Mouse (Mus musculus): ENCODE results near the gene Gnat2. TPM values are rescaled to one million over a fixed set of nuclear protein-coding genes. Genes with fewer than 3 reads are reported as not detected.

Gnat2 gene
- polyA plus RNA-seq, 1 experiment, result 0.27 TPM

- H3K4me1 ChIP-seq (replicated peaks; ENCODE audit: control insufficient read depth, insufficient read depth, low read length), result no peaks in the 10 kb centered on the region
- no peak overlapping the region for H3K27ac ChIP-seq (ENCODE audit: control insufficient read depth, insufficient read depth, low read length)
- no peak for TF ChIP-seq CTCF (IDR thresholded peaks at IDR 0.05; ENCODE audit: borderline replicate concordance, control insufficient read depth, extremely low read depth, insufficient read depth, low read length, poor library complexity)
- TF ChIP-seq POLR2A (IDR thresholded peaks at IDR 0.05; ENCODE audit: control insufficient read depth, extremely low read depth, insufficient read depth, low read length, poor library complexity), result no peak
- no peak for DNase-seq
- H3K36me3 ChIP-seq (ENCODE audit: control insufficient read depth, insufficient read depth, low read length), result peaks cover 7% of the 10 kb centered on the region; the same call in 1 of the 2 replicates
- 94% methylated on average over 6 of the region's 6 CpGs for WGBS
- no peaks in the 10 kb centered on the region for H3K27me3 ChIP-seq (ENCODE audit: control insufficient read depth, insufficient read depth, low read length)
- no peak overlapping the region for H3K4me3 ChIP-seq (ENCODE audit: control insufficient read depth, insufficient read depth, low read length)
These were observed 9.5 kb downstream of the Gnat2 start for GRCm38 (mm10) chr3:108102075-108102474.

- no peak for DNase-seq
- Histone ChIP-seq H3K4me3 (ENCODE audit: control insufficient read depth, insufficient read depth, low read length) (no peak overlapping the region), H3K27me3 (ENCODE audit: control insufficient read depth, insufficient read depth, low read length) (no peaks in the 10 kb centered on the region), H3K27ac (ENCODE audit: control insufficient read depth, insufficient read depth, low read length) (no peak overlapping the region), H3K4me1 (replicated peaks; ENCODE audit: control insufficient read depth, insufficient read depth, low read length) (no peaks in the 10 kb centered on the region), H3K36me3 (ENCODE audit: control insufficient read depth, insufficient read depth, low read length) (peaks cover 34% of the 10 kb centered on the region)
- no peak for TF ChIP-seq CTCF (IDR thresholded peaks at IDR 0.05; ENCODE audit: borderline replicate concordance, control insufficient read depth, extremely low read depth, insufficient read depth, low read length, poor library complexity)
- TF ChIP-seq POLR2A (IDR thresholded peaks at IDR 0.05; ENCODE audit: control insufficient read depth, extremely low read depth, insufficient read depth, low read length, poor library complexity), result no peak
- WGBS, result 99% methylated on average over 3 of the region's 3 CpGs
These were observed 12.7 kb downstream of the Gnat2 start for GRCm38 (mm10) chr3:108105281-108105680.

- no peaks in the 10 kb centered on the region for H3K4me1 ChIP-seq (replicated peaks; ENCODE audit: control insufficient read depth, insufficient read depth, low read length)
- H3K27me3 ChIP-seq (ENCODE audit: control insufficient read depth, insufficient read depth, low read length), result no peaks in the 10 kb centered on the region
- H3K4me3 ChIP-seq (ENCODE audit: control insufficient read depth, insufficient read depth, low read length), result no peak overlapping the region
- H3K36me3 ChIP-seq (ENCODE audit: control insufficient read depth, insufficient read depth, low read length), result peaks cover 76% of the 10 kb centered on the region
- 97% methylated on average over 5 of the region's 5 CpGs for WGBS
- DNase-seq, result no peak
- TF ChIP-seq POLR2A (IDR thresholded peaks at IDR 0.05; ENCODE audit: control insufficient read depth, extremely low read depth, insufficient read depth, low read length, poor library complexity) (no peak), CTCF (IDR thresholded peaks at IDR 0.05; ENCODE audit: borderline replicate concordance, control insufficient read depth, extremely low read depth, insufficient read depth, low read length, poor library complexity) (no peak)
- H3K27ac ChIP-seq (ENCODE audit: control insufficient read depth, insufficient read depth, low read length), result no peak overlapping the region
These were observed 18.7 kb downstream of the Gnat2 start for GRCm38 (mm10) chr3:108111320-108111719.

- no peak overlapping the region for H3K4me3 ChIP-seq (ENCODE audit: control insufficient read depth, insufficient read depth, low read length)
- no peak for TF ChIP-seq CTCF (IDR thresholded peaks at IDR 0.05; ENCODE audit: borderline replicate concordance, control insufficient read depth, extremely low read depth, insufficient read depth, low read length, poor library complexity)
- no peak for TF ChIP-seq POLR2A (IDR thresholded peaks at IDR 0.05; ENCODE audit: control insufficient read depth, extremely low read depth, insufficient read depth, low read length, poor library complexity)
- no peaks in the 10 kb centered on the region for H3K4me1 ChIP-seq (replicated peaks; ENCODE audit: control insufficient read depth, insufficient read depth, low read length)
- H3K27me3 ChIP-seq (ENCODE audit: control insufficient read depth, insufficient read depth, low read length), result no peaks in the 10 kb centered on the region
- no peak for DNase-seq
- WGBS, result 91% methylated on average over 7 of the region's 7 CpGs
- H3K27ac ChIP-seq (ENCODE audit: control insufficient read depth, insufficient read depth, low read length), result no peak overlapping the region
- H3K36me3 ChIP-seq (ENCODE audit: control insufficient read depth, insufficient read depth, low read length), result peaks cover 75% of the 10 kb centered on the region
These were observed 19.7 kb downstream of the Gnat2 start for GRCm38 (mm10) chr3:108112246-108112645.

- Histone ChIP-seq H3K4me3 (ENCODE audit: control insufficient read depth, insufficient read depth, low read length) (no peak overlapping the region), H3K4me1 (replicated peaks; ENCODE audit: control insufficient read depth, insufficient read depth, low read length) (no peaks in the 10 kb centered on the region), H3K27me3 (ENCODE audit: control insufficient read depth, insufficient read depth, low read length) (no peaks in the 10 kb centered on the region), H3K36me3 (ENCODE audit: control insufficient read depth, insufficient read depth, low read length) (peaks cover 77% of the 10 kb centered on the region), H3K27ac (ENCODE audit: control insufficient read depth, insufficient read depth, low read length) (no peak overlapping the region)
- 42% methylated on average over 4 of the region's 4 CpGs for WGBS
- no peak for DNase-seq
- no peak for TF ChIP-seq POLR2A (IDR thresholded peaks at IDR 0.05; ENCODE audit: control insufficient read depth, extremely low read depth, insufficient read depth, low read length, poor library complexity)
- no peak for TF ChIP-seq CTCF (IDR thresholded peaks at IDR 0.05; ENCODE audit: borderline replicate concordance, control insufficient read depth, extremely low read depth, insufficient read depth, low read length, poor library complexity)
These were observed 20.1 kb downstream of the Gnat2 start for GRCm38 (mm10) chr3:108112666-108113065.

- Histone ChIP-seq H3K4me1 (replicated peaks; ENCODE audit: control insufficient read depth, insufficient read depth, low read length) (no peaks in the 10 kb centered on the region), H3K4me3 (ENCODE audit: control insufficient read depth, insufficient read depth, low read length) (no peak overlapping the region), H3K36me3 (ENCODE audit: control insufficient read depth, insufficient read depth, low read length) (peaks cover 77% of the 10 kb centered on the region), H3K27me3 (ENCODE audit: control insufficient read depth, insufficient read depth, low read length) (no peaks in the 10 kb centered on the region), H3K27ac (ENCODE audit: control insufficient read depth, insufficient read depth, low read length) (no peak overlapping the region)
- TF ChIP-seq POLR2A (IDR thresholded peaks at IDR 0.05; ENCODE audit: control insufficient read depth, extremely low read depth, insufficient read depth, low read length, poor library complexity) (no peak), CTCF (IDR thresholded peaks at IDR 0.05; ENCODE audit: borderline replicate concordance, control insufficient read depth, extremely low read depth, insufficient read depth, low read length, poor library complexity) (no peak)
- WGBS, result 93% methylated on average over 7 of the region's 7 CpGs
- DNase-seq, result no peak
These were observed 21.2 kb downstream of the Gnat2 start for GRCm38 (mm10) chr3:108113591-108114289.
